Mouse (Mus musculus) telencephalon, adult 2 months (tissue): ENCODE results near the gene Klf6.

ENCODE experiments used
- DNase-seq: peaks from one replicate; pipeline ENCODE4 v3.0.0-alpha.2; 2011; ENCODE audit warnings: low read depth, low spot score

Gene Klf6

GRCm38 (mm10) chr13:5863408-5863891, 2.2 kb downstream of the Klf6 start:
- DNase-seq, result no peak

- no peak for DNase-seq
These were observed 3.2 kb downstream of the Klf6 start for GRCm38 (mm10) chr13:5864265-5865097.

- no peak for DNase-seq
These were observed 3.8 kb downstream of the Klf6 start for GRCm38 (mm10) chr13:5865098-5865415.

DNA sequence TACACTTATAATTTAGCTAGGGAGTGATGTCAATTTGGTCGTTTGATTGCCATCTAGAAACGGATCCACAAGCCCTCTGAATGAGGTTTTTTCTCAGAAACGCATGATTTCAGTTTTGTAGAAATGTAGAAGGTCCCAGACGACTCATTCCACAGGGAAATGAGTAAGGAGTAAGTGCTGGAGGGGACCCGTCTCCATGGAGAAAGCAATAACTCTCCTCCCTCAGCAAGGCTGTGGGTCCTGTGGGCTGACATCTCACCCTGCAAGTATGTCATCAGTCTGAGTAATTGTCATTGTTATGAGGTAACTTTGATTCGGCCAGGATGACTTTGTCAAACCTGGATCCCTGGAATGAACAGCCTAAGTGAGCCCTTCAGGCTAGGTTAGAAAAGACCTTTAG, 4.8 kb downstream of the Klf6 start:
- no peak for DNase-seq

GRCm38 (mm10) chr13:5866532-5866931, 5.2 kb downstream of the Klf6 start:
- DNase-seq, result no peak

DNA sequence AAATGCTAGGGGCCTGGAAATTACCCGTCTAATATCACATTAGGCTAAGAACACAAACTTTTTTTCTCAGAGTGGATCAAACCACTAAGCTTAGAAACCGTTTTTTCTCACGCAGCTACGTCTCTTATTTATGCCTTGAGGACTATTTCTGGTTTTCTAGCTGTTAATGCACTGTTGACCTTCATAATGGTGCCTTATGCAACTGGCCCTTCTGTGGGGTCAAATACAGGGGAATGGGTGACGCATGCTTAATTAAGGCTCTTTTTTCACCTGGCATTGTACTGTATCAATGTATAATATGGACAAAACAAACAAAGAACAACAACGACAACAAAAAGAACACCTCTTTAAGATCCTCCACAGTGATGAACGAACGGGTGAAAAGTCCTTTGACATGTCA, 7.1 kb downstream of the Klf6 start:
- DNase-seq, result no peak

- no peak for DNase-seq
These were observed 8.2 kb downstream of the Klf6 start for GRCm38 (mm10) chr13:5869433-5869832.

- DNase-seq, result no peak
These were observed 8.6 kb downstream of the Klf6 start for GRCm38 (mm10) chr13:5869842-5870241.

DNA sequence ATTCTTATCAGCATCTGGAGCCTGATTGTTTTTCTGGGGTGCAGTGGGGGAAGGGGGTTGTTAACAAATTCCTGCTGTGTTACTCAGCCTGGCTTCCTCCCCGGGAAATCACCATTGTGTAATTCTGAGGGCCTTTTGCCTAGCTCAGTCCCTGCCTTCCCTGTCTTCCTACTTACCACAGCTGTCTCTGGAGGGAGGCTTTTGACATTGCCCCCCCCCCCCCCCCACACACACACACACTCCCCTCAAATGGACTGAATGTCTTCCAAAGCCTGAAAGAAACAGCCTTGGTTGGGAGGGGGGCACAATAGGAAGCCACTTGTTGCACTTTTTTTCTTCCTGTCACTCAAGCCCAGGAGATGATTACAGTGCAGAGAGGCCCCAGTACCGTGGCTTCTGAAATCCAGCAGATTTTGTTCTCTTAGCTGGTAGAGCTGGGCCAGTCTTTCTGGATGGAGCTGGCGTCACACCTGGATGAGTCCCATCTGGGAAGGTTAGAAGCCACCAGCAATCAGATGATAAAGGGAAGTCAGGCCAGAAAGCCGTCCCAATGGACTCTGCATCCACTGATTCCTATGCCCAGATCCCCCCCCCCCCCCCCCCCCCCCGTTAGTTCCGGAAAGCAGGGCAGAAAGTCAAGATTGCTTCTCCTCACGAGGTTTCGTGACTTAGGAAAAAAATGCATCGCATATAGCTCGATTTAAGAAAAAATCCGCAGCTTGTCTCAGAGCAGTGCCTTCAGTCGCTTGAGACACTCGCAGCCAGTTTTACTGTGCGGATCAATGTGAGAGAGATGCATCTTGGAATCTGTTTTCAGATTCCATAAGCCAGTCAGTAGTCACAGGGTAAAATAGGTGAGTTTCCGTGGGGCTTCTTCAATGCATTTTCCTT, 9.3 kb downstream of the Klf6 start:
- no peak for DNase-seq

GRCm38 (mm10) chr13:5871414-5871813, 10.1 kb downstream of the Klf6 start:
- DNase-seq, result no peak

GRCm38 (mm10) chr13:5873681-5874080, 12.4 kb downstream of the Klf6 start:
- DNase-seq, result no peak

DNA sequence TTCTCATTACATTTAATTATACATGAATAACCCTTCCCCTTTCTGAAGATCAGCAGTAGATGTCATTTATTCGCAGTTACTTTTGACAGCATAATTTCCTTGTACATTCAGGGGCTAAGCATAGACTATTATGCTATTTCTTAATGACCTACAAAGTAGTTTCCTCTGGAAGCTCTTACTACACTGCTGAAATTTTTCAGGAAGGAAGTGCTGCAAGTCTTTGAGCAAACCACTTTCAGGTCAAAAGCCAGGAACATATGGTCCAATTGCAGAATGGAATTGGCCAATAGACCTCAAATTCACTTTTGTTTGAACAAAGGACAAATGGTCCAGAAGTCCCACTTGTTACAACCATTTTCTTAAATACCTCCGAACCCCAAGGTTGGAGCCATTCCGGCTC, 14.2 kb downstream of the Klf6 start:
- no peak for DNase-seq

- no peak for DNase-seq
These were observed 17.5 kb downstream of the Klf6 start for GRCm38 (mm10) chr13:5878748-5879147.

GRCm38 (mm10) chr13:5886810-5887209, 25.5 kb downstream of the Klf6 start:
- no peak for DNase-seq

GRCm38 (mm10) chr13:5888164-5888563, 26.9 kb downstream of the Klf6 start:
- DNase-seq, result no peak

DNA sequence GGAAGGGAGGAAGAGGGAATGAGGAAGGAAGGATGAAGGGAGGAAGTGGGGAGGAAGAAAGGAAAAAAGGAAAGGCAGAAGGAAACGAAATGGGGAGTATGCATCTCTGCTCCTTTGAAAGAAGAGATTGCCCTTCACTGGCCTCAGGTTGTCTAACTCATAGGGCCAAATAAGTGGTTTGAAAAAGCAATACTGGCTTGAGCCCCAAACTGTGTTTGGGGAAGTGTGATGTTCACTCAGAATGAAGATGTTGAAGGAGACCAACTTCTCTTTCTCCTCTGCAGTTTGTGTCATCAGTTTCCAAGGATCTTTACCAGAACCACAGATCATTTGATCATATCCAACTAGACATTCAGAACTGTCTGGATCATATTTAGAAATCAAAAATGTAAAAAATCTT, 27.4 kb downstream of the Klf6 start:
- no peak for DNase-seq

- no peak for DNase-seq
These were observed 28.8 kb downstream of the Klf6 start for GRCm38 (mm10) chr13:5890035-5890434.

DNA sequence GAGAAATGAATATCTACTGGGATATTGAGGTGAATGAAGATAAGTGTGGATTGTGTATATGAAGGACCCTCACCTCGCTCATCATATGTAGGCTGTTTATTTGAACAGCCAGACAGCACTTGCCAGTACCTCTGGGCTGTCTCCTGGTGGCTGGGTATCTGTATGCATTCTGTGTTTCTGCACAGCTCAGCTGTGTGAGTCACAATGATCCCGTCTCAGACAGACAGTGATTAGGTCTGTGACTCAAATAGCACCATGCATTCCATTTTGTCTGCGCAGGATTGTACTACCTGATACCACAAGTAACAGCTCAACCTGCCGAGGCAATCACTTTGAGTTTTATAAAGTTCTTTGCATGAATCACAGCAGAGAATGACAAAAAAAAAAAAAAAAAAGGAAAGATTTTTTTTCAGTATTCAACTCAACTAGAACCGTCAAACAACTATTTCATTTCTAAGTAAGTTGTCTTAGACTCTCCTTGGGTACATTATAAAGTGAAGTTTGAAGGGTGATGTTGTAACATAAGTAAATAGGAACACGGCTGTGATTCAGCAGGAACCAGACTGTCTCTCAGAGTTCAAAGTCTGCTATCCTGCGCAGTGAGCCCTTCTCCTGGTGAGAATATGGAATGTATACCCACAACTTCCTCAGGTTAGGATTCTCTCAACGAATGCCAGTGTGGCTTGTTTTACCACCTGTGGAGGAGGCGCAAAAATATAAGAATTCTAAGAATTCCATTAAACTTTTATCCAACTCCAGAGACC, 31.6 kb downstream of the Klf6 start:
- DNase-seq, result no peak

- no peak for DNase-seq
These were observed 33.6 kb downstream of the Klf6 start for GRCm38 (mm10) chr13:5894910-5895309.

GRCm38 (mm10) chr13:5895851-5896250, 34.6 kb downstream of the Klf6 start:
- DNase-seq, result no peak

DNA sequence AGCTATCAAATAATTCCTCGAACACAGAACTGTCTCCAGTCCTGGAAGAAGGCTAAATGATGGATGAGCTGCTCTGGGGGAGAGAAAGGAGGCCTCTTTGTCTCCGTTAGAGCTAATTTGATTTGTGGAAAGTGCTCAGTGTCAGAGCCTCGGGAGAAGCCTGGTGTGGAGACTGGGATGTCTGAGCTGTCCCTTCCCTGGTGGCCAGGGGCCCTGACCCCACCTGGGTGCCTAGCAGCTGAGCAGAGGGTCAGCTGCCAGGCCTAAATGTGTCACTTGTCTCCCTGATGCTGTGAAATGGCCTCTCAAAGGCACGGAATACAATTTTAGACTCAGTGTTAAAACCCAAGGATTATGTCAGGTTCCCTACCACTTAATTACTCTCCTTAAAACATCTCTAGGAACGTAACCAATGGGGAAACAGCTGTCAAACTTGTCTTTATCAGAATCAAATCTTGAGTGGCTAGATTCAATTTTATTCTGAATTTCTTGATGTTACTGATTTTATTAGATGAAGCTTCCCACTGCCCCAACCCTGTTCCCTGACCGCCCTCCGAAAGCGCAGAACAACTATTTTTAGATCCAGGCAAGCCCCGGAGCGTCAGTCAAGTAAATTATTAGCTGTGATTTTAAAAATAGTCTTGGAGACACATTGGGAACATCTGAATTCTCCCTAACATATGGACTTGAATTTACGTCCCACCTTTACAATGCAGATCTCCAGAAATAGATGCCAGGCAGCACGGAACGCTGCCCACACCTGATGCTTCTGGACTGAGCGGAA, 36.1 kb downstream of the Klf6 start:
- no peak for DNase-seq
